Mouse (Mus musculus) ES-Bruce4 (cell line): ENCODE measurements around the gene Rgs19.
A peak's percentile ranks its signal among the peaks of the same experiment; 100 is the strongest.

ENCODE experiments used
- EP300 ChIP-seq: IDR thresholded peaks from 2 replicates; pipeline ENCODE4 v1.6.1; 2011; ENCODE audit warnings: low read depth, low read length; ENCODE audit not compliant: insufficient read depth
- POLR2A ChIP-seq: IDR thresholded peaks from one replicate; pipeline ENCODE4 v1.8.1; 2011; ENCODE audit warnings: low read length; ENCODE audit not compliant: insufficient read depth

GRCm38 (mm10) chr2:181693339-181694280, at the start of gene Rgs19:
- TF ChIP-seq EP300 (no peak), POLR2A (peak; percentile 10)
